Mouse (Mus musculus) 3T3-L1 (cell line): ENCODE measurements around the gene 2900092C05Rik.
A peak's percentile ranks its signal among the peaks of the same experiment; 100 is the strongest.

Experiments used
- DNase-seq: peaks from one replicate; pipeline ENCODE4 v3.0.0-alpha.2; 2015; ENCODE audit warnings: low read depth, low spot score

Gene 2900092C05Rik

GRCm38 (mm10) chr7:12512217-12512616 is at the start of gene 2900092C05Rik:
Gene 2900092C05Rik (plus strand): TSS chr7:12512517.
- no peak for DNase-seq

- DNase-seq: peak; percentile 91
These were observed 33.9 kb upstream of the 2900092C05Rik start, which contains the start of gene Zfp606 for GRCm38 (mm10) chr7:12478158-12479008. Gene Zfp606 (plus strand): TSS chr7:12478293.

- DNase-seq: peak; percentile 19
These were observed 33.3 kb upstream of the 2900092C05Rik start for GRCm38 (mm10) chr7:12479009-12479346.

- peak; percentile 4 for DNase-seq
These were observed 32.8 kb upstream of the 2900092C05Rik start for GRCm38 (mm10) chr7:12479525-12479924.

- DNase-seq: no peak
These were observed 28.5 kb upstream of the 2900092C05Rik start for GRCm38 (mm10) chr7:12483771-12484170.

- peak; percentile 11 for DNase-seq
These were observed 26.4 kb upstream of the 2900092C05Rik start for GRCm38 (mm10) chr7:12485956-12486355.

- DNase-seq: no peak
These were observed 25.6 kb upstream of the 2900092C05Rik start for GRCm38 (mm10) chr7:12486691-12487090.

- peak; percentile 85 for DNase-seq
These were observed 1.4 kb upstream of the 2900092C05Rik start for GRCm38 (mm10) chr7:12510913-12511312.
